Mouse (Mus musculus): Measurements from ENCODE around the gene Rasl10b.

Gene Rasl10b

DNA sequence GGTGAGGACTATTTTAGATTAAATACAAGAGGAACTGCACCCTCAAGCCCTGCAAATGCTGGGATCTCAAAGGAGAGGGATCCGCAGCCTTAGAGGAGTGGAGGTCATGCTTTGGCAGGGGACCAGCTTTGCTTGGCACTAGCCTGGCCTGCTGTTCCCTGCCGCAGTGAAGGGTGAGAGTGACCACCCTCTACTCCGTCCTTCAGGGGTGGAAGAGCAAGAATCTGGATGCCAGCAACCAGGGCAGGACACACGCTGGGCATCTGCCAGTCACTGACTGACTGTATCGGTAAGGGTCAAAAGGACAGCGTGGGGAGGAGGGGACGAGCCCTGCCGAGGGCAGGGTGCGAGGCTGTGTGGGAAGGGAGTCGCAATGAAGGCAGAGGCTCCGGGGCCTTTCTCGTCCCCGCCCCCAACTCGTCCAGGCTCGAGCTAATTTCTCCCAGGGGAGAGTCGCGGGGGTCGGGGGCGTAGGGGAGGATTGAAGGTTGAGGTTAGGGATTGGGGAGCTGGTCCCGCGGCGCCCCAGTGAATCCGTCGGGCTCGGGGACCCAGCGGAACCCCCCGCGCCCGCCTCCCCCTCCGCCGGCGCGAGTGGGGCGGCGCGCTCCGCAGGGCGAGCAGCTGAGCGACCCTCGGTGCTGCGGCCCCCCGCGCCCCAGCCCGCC, at the start of gene Rasl10b:
Gene Rasl10b (plus strand): TSS at position 51 of the 668 bp plus-strand sequence.
- DNase-seq = no peak

DNA sequence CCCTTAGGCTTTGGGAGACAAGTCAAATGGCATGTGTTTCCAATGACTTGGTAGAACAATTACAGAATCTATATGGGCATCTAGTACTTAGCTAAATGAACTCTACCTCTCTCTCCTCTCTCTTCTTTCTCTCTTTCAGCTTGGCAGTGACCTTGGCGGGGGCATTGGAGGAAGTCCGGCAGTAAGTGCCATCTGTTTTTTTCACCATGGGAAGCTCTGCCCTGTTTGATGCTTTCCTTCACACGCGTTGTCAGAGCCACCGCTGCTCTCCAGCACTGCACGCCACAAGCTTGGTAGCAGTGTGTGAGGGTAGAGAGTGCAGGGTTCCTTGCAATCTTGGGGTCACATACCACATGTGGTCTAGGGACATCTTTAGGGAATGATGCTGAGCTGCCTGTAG, 44.3 kb upstream of the Rasl10b start:
- no peak for DNase-seq

DNA sequence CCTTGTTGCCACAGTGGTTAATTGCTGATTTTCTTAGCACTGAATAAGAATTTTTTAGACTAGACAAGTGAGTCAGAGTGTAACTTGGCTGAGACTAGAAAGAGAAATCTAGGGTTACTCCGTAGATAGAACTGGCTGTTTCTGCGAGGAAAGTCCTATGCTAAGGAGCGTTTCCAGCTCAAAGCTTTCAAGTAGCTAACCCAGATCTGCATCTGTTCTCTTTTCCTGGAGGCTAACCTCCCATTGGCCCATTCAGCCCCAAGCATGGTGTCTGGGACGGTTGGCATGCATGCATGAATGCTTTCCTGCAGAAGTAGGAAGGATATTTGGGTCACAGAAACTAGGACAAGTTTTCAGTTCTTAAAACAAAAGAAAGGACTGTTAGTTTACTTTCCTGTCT, 37.7 kb upstream of the Rasl10b start:
- no peak for DNase-seq

DNA sequence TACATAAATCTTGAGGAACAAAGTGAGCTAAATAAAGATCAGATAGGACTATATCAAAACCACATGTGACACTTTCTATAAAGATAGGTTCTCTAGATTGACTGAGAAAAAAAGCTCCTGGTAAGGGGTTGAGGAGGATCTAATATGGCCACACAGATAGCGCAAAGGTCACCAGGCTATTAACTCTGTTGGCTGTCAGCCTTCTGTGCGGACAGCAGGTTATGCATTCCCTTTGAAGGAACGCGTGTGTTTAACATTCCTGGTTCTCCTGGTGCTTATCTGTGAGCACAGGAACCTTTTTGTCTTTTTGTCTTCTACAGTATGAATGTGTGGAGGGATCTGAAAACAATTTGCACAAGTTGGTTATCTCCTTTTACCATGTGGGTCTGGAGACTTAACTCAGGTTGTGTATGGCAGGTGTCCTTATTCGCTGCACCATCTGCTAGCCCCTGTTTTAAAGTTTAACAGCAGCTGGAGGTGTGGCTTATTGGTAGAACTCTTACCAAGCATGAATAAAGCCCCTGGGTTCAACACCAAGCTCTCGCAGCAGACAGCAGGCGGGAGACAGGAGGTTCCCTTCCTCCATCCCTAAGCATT, 29.1 kb upstream of the Rasl10b start:
- DNase-seq = no peak

DNA sequence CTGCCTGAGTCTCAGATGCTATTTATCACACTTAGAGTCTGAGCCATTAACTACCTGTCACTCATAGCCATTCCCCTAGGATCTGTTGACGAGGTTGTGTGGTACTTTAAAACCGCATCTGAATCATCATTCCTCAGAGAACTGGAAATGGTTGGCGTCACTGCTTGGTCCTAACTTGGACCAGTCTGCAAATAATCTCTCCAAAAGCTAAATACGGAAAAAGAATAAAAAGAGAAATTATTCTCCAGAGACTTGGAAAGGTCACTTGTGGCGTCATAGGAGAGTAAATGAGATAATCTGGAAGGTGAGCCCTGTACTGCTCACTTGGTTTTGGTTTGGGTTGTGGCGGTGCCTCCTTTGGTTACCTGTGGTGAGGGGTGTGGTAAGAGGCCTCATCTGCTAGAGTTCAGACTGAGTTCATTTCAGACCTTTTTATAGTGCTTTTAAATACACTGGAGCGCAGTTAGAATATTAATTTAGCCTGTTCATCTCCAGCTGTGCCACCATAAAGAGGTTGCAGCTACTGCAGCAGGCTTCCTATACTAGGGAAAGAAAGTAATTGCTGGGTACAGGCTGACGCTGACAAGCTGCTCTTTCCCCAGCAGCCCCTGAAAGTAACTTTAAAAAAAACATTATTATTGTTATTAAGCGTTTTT, 25.9 kb upstream of the Rasl10b start:
- DNase-seq = no peak

DNA sequence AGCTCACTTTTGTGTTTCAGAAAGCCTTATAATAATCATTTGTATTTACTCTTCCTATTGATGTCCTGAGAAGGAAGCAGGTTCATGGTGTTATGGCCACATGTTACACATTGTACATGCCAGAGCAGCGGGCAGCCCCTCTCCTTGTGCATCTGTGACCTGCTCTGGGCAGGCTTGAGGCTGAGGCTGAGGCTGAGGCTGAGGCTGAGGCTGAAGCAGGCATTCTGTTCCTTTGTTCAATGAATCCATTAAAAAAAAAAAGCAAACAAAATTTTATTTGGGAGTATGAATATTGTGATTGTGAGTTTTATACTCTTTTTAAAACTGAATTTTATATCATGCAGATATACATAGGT, 25.4 kb upstream of the Rasl10b start:
- no peak for DNase-seq

DNA sequence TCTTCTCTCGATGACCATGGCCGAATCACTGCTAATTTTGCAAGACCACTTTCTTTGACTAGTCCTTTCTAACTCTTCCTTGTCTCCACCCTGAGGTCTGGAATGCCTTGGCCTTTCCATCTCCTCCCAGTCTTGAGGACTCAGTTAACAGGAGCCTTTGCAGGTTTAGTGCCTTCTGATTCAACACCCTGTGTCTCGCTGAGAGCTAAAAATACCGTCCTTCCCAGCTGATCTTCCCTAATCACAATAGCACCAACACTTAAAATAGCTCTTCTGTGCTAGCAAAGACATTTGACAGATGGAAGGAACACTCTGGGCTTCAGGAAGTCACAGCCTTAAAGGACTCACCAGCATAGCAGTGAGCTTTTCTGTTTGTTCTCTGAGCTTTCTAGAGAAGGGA, 15.9 kb upstream of the Rasl10b start:
- DNase-seq = peak; percentile 65

DNA sequence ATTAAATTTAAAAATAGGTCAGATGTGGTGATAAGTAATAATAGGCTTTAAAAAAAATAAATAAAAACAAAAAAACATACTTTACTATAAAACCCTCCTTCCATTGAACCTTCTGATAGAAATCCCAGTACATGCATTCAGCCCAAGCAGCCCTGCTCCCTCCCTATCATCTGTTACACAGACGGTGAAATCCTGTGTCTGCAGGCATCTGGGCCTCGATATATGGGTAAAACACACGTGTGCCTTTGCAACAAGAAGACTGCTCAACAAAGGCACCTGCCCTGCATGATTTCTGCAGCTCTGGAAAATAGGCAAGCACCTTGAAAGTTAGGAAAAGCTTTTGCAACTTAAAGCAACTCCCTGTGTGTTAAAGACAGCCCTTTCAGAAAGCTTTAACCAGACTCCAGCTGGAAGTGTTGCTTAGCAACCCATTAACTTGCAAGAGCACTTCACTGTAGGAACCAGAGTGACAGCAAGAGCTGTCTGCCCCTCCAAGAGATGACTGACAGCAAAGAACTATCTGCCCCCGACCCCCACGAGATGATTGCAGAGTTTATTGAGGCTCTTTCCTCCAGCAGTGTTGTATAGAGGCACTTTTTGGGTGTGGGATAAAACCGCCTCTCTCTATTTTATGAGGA, 14.0 kb upstream of the Rasl10b start:
- peak; percentile 49 for DNase-seq

DNA sequence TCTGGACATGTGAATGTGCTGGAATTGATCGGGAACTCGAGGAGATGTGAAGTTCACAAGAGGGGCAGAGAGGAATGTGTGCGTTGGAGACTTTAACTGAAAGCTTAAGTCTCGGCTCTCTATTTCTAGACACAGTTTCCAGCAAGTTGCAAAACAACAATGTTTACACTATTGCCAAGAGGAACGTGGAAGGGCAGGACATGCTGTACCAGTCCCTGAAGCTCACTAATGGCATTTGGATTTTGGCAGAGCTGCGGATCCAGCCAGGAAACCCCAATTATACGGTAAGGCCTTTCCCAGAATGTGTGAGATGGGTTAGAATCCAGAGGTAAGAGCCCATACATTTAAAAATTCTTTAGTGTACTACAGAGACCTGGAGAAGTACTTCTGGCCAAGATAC, 11.3 kb upstream of the Rasl10b start:
- DNase-seq = no peak

DNA sequence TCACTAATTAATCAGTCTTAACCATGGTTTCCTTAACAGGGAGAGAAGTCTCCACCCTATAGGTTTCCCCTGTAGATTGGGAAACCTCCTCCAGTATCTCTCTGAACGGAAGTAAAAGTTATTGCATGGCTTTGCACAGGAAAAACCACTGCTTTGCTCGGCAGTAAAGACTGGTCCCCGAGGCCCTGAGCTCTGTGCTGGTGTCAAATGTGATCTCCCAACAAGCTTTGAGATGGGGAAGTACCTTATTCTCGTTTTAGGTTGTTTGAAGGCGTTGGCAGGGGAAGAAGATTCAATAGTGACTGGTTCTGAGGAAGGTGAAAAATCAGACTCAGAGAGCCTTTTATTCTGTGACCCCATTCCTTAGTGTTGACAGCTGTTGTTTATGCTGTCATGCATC, 10.2 kb upstream of the Rasl10b start:
- DNase-seq = no peak

DNA sequence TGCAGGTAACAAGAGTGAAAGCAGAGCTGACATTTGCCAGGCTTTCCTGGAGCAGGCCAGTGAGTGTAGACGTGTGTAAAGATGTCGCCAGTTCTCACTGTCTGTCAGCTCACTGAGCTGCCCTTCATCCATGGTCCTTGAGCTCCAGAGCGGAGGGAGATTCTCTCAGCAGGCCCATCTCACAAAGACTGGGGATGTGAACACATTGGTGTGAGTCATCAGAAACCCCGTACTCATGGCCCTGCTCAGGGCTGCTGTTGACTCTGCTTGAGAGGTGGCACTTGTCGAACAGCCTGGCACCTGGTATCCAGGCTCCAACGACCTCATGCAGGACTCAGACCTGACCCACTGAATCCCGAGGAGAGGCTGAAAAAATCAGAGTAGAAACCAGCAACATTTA, 5.2 kb upstream of the Rasl10b start:
- DNase-seq = no peak

DNA sequence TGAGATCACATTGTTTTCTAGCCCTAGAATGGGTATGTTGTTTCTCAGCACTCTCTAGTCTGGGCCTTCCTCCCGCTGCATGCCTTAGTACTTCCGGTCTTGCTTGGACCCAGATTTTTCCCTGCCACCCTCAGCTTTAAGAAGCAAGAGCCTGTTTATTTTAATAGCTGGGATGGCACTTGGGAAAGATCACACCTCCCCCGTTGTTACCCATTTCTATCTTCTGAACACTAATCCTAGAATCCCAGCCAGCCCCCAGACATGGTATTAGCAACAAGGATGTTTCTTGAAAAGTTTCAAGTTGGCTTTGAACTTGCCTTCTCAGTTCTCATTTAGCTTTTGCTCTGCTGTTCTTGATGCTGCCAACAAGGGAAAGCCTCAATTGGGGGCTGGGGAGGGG, 2.5 kb upstream of the Rasl10b start:
- DNase-seq = no peak

DNA sequence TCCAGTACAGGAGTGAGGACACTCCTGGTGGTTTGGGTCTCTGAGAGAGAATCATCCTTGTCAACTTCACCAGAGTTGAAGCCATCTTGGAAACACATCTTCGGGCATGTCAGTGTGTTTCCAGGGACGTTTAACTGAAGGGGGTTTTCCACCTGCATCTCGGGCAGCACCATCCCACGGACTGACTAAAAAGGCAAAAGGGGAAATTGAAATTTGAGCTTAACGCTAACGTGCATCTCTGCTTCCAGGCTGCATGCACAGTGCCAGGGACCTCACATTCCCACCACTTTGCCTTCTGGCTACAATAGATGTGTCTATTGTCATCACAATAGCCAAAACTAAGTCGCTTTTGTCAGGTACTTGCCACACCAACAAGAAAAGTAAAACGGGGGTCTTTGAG, 695 bp upstream of the Rasl10b start:
- DNase-seq = no peak

DNA sequence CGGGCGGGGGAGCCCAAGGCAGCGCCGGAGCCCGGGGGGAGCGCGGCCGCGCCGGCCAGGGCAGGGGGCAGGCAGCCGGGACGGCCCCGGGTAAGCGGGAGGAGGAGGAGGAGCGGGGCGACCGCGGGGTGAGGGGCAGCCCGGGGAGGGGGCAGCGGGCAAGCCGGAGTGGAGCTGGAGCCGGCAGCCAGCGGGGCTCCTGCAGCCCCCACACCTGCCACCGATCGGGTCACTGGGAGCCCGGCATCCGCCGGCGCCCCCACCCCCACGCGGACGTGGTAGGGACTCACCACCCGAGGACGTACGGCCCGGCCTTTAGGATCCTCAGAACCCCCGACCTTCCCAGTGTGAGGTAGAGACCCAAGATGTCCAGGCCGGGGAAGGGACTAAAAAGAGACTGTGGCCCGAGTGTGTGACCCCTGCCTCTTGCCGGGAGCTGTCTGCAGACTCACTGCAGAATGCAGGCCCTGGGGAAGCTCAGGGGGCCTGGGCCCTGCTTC, 905 bp downstream of the Rasl10b start:
- DNase-seq = no peak

DNA sequence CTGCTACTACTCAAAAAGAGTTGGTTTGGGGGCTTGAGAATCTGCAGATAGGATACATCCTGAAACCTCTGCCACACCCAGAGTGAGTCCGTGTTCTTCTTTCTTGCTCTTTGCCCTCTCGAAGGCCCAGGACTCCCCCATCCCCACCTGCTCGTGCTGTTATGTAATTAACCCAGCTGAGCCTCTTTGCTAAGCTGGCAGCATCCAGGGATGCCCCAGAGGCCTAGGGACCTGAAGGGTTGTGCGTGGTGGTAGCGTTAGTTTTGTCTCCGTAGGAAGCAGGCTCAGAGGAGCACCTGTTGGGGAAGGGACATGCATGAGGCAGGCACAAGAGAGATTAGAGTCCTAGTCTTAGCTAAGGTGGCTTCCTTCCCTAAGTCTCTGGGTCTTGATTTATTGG, 1.6 kb downstream of the Rasl10b start:
- DNase-seq = no peak

DNA sequence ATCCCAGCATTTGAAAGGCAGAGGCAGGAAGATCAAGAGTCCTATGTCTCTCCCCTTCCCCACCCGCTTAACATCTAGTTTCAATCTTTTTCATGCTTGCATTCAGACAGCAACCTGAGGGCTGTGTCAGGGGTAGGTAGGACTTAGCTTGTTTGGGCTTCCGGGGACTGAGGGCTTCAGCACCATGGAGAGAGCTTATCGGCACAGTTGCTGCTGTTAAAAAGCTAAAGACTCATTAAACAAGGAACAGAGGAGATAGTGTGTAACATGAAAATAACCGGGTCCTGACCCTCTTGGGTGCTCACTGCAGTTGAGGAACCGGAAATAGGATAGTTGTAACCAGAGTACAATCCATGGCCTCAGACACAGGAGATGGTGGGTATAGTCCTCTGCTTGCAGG, 8.1 kb downstream of the Rasl10b start:
- no peak for DNase-seq

DNA sequence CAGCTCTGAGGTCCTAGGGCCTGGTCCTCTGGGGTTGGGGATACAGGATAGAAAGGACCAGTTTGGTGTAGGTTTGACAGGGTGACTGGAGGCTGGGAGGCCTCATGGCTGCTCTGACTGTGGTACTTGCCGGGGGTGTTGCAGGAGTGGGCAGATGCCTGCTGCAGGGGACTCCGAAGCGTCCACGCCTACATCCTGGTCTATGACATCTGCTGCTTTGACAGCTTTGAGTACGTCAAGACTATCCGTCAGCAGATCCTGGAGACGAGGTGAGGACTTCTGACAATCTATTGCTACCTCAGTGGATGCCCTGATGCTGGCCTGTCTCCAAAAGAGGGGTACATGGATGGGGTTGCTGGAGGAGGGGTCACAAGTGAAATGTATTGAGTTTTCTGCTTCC, 8.8 kb downstream of the Rasl10b start:
- DNase-seq = peak; percentile 65

DNA sequence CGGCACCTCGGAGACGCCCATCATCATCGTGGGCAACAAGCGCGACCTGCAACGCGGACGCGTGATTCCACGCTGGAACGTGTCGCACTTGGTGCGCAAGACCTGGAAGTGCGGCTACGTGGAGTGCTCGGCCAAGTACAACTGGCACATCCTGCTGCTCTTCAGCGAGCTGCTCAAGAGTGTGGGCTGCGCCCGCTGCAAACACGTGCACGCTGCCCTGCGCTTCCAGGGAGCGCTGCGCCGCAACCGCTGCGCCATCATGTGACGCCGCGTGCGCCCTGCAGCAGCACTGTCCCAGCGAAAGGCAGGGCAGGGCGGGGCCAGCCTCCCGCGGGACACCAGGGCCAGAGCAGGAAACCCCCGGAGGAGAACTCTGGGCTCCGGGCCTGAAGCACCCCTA, 9.6 kb downstream of the Rasl10b start:
- peak; percentile 75 for DNase-seq

DNA sequence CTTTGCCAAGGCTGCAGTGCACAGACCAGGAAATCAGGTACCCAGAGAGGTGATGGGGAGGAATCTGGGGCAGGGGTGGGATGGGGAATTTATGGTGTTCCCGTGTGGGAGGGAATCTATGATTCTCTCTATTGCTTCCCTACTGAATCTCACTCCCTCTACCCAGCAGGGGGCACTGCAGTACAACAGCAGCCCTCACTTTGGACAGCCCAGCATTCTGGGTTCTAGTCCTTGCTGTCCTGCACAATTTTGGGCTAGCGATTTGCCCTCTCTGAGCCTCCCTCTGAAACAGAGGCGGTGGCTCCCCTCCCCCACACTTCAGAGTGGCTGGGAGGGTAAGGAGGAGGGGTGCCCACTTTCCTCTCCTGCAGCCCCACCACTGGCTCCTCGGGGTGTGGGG, 11.4 kb downstream of the Rasl10b start:
- no peak for DNase-seq

DNA sequence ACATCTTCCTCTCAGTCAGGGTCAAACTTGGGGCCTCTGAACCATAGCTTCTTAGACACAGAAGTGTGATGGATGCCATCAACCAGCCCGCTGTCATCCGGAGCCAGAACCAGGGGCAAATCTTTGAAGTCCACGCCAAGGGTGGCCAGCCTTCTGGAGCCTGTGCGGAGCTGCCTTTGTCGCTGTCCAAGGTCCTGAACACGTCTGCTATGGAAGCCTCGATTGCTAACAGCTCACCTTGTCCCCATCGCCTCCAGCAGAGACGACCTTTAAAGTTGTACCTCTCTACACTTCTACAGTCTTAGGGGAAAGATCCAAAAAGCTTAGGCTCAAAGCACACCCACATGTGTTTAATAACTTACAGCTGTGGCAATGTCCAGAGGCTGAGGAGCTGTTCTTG, 12.4 kb downstream of the Rasl10b start:
- DNase-seq = no peak

DNA sequence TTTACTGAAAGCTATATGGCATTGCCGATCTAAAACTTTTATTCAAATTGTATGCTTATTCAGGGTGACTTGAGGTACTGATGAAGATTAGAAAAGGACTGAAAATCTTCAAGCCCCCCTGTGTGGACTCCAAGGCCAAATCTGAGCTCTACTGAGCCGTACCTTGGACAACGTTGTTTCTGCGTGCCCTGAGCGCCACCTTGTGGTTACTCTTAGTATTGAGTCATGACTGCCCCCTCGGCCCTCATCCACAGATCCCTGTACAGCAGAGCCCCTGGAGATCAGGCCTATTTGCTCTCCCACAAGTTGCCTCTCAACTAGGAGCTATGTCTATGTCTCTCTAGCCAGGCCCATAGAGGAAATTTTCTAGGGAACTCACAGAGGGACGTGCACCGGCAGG, 15.7 kb downstream of the Rasl10b start:
- DNase-seq = peak; percentile 55

DNA sequence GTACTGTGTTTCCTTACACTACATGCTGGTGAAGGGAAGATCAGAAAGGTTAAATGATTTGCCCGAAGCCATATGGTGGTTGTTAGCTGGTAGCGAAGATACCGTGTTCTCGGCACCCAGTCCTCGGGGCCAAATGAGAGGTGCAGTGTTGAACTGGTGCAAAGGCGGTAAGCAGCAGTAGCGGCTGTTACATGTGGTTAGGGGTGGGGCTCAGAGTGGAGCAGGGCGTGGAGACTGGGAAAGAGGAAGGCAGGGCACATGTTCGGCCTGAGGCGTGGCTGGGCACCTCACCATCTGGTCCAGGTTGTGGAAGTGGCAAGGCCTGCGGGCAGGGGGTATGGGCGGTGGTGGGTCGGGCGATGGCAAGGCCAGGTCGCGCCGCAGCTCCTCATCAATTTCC, 18.0 kb downstream of the Rasl10b start:
- DNase-seq = no peak

DNA sequence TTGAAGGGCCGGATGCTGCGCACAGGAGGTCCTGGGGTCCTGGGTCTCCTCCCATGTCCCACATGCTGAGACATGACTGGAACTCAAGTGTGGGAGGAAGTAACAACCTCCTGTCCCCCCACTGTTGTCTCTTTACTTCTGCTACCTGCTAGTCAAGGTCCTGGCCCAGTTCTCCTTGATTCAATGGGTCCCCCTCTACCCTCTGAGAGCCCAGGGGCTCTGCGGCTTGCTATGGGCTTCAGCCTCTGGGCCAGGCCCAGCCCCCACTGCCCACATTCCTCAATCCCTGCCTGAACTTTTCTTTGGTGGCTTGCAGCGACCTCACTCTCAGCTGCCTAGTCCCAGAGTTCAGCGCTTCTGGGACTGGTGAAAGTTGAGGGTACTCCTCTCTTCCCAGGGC, 20.4 kb downstream of the Rasl10b start, which contains the start of gene Gas2l2:
Gene Gas2l2 (minus strand): TSS at position 101 of the 400 bp plus-strand sequence.
- DNase-seq = no peak

DNA sequence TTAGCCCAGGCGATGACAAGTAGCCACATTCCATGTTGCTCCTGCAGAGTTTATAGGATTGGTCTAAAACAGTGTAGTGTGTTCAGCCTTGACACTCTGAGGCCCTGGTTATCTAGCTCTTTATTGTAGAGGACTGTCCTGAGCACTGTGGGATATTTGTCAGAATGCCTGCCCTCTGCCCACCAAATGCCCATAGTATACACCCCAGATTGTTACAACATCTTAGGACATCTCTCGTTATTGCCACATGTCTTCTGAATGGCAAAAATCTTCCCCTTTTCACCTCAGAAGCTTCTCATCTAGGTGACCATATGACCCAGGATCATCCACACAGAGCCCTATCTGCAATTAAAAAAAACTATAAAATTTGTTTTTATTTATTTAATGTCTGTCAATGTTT, 23.6 kb downstream of the Rasl10b start:
- DNase-seq = no peak

All from layer of hippocampus, adult 9-11 months (tissue).